Mouse (Mus musculus) adipocyte (in vitro differentiated cells): ENCODE results near the gene Ints3.

Experiments
- DNase-seq: peaks from one replicate; pipeline ENCODE4 v3.0.0-alpha.2; 2016; ENCODE audit warnings: low spot score

The Ints3 gene

DNA sequence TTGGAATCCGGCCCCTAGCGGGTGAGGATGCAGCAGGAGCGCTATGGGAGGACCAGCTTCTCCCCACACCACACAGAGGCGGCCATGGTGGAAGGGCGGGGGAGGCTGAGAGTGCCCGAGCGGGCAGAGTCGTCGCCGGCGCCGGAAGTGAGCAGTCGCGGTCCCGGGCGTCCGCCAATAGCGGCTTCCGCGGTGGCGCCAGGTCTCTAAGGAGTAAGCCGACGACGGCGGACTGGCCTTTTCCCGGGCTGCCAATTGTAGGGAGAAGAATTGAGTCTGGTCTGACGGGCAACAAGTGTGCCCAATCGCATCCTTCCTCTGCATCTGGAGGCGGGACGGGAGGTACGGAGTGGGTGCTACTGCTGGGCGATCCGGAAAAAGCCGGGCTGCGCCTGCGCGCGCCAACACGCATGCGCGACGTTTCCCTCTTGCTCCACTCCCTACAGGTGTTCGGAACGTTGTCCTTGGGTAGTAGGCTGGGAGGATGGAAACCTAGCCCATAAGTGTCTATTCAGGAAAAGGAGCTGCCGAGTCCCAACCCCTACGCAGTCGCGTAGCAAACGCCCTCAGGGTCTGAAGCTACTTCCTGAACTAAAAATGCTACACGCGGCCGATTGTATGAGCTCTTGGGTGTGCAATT lies at the start of gene Ints3:
Ints3 (minus strand) TSS at position 242 of the 640 bp plus-strand sequence.
- peak; percentile 99 for DNase-seq

- peak; percentile 99 for DNase-seq
Measured at GRCm38 (mm10) chr3:90475831-90476611, 42.6 kb upstream of the Ints3 start, which contains the start of gene Ilf2. TSS of gene Ilf2 (plus strand) at chr3:90476126.

GRCm38 (mm10) chr3:90475151-90475830 lies 41.9 kb upstream of the Ints3 start:
- DNase-seq, result no peak

- peak; percentile 60 for DNase-seq
Measured at GRCm38 (mm10) chr3:90472213-90472612, 38.8 kb upstream of the Ints3 start.

DNA sequence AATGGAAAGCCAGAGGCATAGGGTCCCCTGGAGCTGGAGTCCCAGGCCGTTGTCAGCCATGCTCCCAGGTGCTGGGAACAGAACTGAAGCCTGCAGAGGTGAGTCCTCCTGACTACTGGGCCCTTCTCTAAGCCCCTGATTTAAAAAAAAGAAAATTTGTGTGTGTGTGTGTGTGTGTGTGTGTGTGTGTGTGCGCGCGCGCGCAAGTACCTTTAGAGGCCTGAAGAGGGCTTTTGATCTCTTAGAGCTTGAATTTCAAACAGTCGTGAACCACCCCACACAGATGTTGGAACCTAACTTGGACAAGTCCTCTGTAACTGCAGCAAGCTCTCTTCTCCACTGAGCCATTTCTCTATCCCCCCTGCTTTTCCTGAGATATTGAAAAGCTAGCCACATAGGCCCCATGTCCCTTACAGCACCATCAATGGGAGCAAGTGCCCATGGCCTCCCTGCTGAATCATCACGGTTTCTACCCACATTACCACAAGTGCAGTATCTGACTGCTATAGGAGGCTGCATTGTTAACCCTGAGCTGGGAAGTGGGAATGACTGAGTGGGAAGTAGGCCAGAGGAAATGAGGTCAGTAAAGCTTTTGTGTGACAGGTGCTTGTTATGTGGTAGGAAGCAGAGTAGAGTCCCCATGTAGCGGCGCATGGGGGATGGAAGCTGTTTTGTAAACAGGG lies 34.3 kb upstream of the Ints3 start:
- no peak for DNase-seq

DNA sequence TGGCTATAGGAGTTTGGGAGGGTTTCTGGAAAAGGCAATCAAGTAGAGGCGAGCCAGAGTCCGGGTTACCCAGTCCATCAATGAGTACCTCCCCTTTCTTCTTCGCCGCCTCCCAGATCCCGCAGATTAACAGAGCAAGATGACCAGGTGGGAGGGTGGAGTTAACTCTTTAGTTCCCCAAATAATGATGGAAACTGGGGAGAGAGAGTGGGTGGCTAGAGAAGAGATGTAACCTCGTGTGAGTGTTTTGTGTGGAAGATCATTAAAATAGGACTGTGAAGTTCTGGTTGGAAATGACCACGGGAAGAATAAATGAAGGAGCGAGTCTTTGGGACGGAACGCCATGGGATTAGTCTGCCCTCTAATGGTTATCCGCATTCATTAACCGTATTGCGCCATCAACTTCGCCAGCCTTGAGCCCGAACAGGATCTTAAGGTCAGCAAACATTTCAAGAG lies 32.9 kb upstream of the Ints3 start:
- peak; percentile 93 for DNase-seq

GRCm38 (mm10) chr3:90465686-90466310 lies 32.4 kb upstream of the Ints3 start, which contains the start of gene Npr1:
TSS of gene Npr1 (minus strand) at chr3:90465866.
- DNase-seq, result no peak

DNA sequence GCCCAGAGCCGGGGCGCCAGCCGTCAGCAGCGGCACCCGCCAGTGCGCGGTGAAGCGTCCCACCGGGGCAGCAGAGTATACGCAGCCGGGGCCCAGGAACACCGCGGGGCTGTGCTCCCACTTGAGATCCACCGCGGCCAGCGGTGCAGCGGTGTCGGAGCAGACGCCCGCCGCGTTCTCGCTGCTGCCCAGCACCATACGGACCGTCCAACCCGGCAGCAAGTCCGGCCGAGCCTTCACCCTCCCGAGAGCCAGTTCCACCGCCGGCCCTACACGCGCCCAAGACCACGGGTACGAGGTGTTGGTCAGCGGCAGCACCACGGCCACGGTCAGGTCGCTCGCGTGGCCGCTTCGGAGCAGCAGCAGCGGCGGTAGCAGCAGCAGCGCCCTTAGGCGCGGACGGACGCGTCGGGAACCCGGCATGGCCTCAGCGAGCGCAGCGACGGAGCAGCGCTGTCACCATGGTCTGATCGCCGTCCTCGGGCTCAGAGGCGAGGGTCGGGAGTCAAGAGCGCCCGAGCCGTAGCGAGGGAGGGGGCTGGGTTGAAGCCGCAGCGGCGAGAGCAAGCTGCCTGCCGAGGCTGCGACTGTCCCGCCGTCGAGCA lies 31.8 kb upstream of the Ints3 start:
- no peak for DNase-seq

DNA sequence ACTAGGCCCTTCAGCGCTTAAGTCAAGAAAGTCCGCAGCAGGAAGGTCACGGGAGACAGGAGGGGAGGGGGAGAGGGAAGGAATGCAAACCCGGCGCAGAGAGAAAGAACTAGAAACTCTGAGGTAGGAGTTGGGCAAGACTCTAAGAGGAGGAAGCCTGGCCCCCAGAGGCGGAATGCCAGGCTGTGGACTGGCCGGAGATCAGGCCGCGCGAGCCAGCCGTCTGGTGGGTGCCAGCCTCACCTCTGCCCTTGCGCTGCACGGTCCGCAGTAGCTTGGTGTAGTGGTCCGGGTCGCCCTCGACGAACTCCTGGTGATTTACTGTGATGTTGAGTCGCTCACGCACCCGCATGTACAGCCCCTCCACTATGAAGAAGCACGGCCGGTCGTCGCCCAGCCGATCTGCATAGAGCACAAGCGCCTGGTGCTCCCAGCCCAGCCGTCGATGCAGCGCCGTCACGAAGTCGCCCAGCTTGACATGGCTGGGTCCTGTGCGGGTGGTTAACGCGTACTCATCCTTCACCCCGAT lies 31.2 kb upstream of the Ints3 start:
- no peak for DNase-seq

DNA sequence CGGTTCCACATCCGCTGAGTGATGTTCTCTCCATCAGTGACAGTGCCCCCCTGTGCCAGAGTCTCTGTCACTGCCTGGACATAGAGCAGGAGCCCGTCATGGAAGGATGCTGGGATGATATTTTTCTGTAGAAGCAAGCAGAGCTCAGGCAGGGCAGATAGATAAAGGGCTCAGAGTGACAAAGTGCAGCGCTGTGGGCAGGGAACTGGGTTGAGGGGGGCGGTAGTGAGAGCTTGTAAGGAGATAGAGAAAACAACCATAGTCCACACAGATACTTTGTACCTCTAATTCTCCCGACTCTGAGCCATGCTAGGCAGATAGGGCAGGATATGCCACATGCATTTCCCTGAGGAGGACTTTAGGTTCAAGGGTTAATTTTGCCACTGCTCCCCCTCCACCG lies 29.2 kb upstream of the Ints3 start:
- no peak for DNase-seq

DNA sequence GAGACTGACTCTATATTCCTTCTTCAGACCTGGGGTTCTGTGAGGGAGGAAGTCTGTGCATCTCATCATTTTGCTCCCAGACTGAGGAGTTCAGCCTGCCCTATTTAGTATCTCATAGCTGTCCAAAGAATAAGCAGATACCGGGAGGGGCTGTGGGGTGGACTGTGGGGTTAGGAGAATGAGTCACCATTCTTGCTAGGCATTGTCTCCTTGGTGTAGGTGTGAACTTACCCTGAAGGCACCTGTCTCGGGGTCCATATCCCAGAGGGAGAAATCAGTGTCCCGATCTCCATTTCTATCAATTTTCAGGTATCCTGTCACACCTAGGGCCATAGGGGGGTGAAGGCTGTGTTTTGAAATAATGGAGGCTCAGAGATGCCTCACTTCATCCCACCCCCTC lies 28.5 kb upstream of the Ints3 start:
- DNase-seq, result no peak

DNA sequence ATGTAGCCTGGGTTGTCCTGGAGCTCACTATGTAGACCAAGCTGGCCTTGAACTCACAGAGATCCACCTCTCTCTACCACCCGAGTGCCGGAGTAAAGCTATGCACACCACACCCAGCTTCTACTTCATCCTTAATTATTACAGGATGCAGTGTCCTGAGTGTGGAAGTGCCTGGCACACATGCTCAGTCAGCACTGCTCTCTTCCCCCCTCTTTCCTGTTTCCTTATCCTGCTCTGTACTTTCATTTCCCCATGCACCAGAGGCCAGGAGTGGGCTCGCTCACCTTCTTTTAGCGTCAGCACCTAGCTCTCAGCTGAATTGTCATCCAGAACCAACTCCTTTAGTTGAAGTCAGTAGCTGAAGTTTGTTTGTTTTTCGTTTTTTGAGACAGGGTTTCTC lies 26.9 kb upstream of the Ints3 start:
- no peak for DNase-seq

DNA sequence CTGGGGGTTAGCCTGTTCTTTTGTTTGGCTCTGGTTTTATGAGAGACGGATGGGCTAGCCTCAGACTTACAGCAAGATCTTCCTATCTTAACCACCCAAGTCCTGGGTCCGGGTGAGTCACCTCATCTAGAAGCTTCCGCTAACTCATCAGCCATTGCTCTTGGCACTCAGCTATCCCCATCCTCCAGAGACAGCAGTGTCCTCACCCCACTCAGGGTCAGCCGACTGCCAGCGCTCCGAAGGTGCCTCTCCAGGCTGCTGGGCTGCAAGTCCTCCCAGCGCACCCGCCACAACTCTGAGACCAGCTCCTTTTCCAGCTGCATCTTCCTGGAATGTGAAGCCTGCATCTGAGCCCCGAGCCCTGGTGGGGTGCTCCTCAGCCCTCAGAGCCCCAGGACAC lies 26.3 kb upstream of the Ints3 start:
- no peak for DNase-seq

GRCm38 (mm10) chr3:90454931-90455330 lies 21.5 kb upstream of the Ints3 start:
- DNase-seq, result no peak

DNA sequence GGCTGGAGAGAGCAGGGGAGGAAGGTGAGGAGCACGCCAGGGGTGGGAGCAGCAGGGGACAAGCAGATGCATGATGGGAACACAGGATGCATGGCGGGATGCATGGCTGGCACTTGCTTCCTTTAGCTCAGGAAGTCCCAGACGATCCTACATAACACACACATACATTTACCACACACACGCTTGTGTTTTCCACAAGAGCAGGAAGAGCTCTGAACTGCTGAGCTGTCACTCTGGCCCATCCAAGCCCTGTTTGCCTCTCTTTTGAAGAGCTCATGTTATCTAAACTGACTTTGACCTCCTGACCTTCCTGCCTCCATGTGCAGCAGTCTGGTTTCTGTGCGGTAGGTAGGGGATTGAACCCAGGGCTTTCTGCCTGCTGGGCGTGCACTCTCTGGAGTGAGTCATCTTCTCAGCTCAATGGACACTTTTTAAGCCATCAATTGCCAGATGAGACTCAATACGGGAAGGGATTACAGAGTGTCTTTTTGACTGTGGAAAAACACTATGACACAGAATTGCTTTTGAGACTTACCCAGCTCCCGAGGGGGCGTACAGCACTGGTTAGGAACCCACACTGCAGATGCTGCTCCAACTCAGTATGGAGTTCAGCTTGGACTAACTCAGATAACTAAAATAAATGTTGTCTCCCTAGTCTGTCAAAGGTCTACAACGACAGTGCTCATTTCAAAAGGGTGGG lies 18.1 kb upstream of the Ints3 start:
- DNase-seq, result peak; percentile 43

GRCm38 (mm10) chr3:90450874-90451273 lies 17.5 kb upstream of the Ints3 start:
- DNase-seq, result no peak

GRCm38 (mm10) chr3:90448626-90449025 lies 15.2 kb upstream of the Ints3 start:
- DNase-seq, result no peak

- no peak for DNase-seq
Measured at GRCm38 (mm10) chr3:90447123-90447494, 13.7 kb upstream of the Ints3 start.

DNA sequence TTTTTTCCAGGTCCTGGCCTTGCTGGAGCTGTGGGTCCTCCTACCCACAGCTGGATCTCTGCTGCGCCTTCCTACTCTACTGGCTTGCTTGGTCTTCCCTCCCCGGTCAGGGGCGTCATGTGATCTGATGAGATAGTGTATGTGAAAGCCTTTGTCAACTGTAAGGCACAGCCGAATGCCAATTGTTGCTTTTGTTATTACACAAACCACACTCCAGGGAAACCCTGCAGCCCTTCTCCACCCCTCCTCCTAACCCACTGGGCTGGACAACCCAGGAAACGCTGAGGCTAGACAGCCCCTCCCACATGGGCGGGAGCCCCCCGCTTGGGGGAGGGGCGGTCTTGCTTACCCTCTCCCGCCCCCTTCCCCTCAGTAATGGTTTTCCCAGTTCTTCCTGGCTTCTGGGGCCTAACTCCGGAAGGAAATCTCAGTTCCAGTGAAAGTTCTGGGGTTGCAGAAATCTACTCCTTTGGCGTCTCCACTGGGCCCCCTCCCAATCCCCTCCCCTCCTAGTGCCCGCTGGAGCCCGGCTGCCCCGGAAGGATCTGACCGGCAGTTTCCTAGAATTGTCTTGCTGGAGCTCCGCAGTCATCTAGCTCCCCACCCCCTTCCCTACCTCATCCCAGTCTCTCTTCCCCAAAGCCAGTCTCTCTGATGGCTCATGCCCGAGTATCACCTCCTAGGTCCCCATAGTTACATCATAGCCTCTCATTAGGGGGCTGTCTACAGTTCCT lies 13.1 kb upstream of the Ints3 start:
- DNase-seq, result peak; percentile 86
